Mouse (Mus musculus) testis, adult 2 months (tissue): ENCODE results near the gene Brinp1.

Source experiments
- CTCF ChIP-seq: fragments of 200-500 bp; IDR thresholded peaks from 2 replicates; pipeline ENCODE4 v1.5.1; 2012; ENCODE audit warnings: low read depth, mild to moderate bottlenecking, inconsistent platforms, low read length, moderate library complexity; ENCODE audit not compliant: control insufficient read depth, insufficient read depth, insufficient replicate concordance
- POLR2A ChIP-seq: fragments of 200-500 bp; IDR thresholded peaks from 2 replicates; pipeline ENCODE4 v1.6.1; 2012; ENCODE audit warnings: low read depth, mild to moderate bottlenecking, inconsistent platforms, low read length, moderate library complexity; ENCODE audit not compliant: control insufficient read depth

GRCm38 (mm10) chr4:68890526-68890925 is 63.7 kb downstream of the Brinp1 start:
- TF ChIP-seq CTCF: no peak
- no peak for TF ChIP-seq POLR2A
